Mouse (Mus musculus) gonadal fat pad, adult 2 months (tissue): ENCODE measurements around the gene H2-DMb2. TPM values are rescaled to one million over a fixed set of nuclear protein-coding genes. Genes with fewer than 3 reads are reported as not detected.
"Not testable (repeated sequence)": the region's sequence is repeated elsewhere in the genome, so short reads cannot be mapped to it uniquely, and the experiment has no call there.

Experiments used
- DNase-seq: peaks from one replicate; pipeline ENCODE4 v3.0.0-alpha.2; 2012; ENCODE audit warnings: low read depth
- polyA plus RNA-seq: library from polyadenylated mRNA; depleted of rRNA; stranded (reverse); fragments of >200 nt; gene quantifications from 2 replicates; pipeline ENCODE4 v1.2.3, GENCODE M21; 2012

H2-DMb2 gene
- polyA plus RNA-seq, 1 experiment: 51.4 TPM

DNA sequence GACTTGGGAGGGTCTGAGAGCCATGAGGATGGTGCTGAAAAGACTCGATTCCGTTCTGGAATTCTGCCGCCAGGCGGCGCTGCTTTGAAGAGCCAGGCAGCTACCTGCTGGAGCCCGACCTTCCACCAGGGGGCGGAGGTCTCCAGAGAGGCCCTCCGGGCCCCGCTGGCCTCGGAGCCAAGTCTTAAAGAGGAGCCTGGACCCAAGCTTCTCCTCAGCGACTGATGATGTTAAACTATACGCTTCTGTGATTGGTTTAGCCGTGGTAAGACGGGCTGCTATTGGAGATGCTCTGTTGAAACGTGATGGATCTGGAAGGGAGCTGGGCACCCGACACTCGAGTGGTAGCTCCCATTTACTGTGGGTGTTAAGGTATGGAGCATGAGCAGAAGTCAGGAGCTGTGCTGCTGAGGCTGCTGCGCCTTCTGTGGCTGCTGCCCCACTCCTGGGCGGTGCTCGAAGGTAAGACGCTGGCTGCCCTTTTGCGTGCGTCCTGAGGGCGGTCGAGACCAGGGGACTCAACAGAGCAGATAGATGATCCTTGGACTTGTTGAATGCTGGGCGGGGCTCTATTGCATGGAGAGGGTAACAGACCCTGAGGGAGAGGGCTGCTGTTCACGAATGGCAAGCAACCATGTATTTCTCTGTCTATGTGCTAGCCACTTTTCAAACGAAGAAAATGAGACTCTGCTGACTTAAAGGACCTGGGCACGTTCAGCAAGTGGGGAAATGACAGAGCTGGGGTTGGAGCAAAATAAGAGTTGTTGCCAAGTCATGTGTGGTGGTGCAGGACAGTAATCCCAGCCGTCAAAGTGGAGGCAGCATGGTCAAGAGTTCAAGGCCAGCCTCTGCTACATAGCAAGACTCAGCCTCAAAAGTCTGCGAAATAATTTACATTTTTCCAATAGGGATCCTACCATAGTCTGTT, 7.5 kb upstream of the H2-DMb2 start:
- DNase-seq: no peak

- no peak for DNase-seq
Observed at GRCm38 (mm10) chr17:34137601-34138000, 5.5 kb upstream of the H2-DMb2 start.

DNA sequence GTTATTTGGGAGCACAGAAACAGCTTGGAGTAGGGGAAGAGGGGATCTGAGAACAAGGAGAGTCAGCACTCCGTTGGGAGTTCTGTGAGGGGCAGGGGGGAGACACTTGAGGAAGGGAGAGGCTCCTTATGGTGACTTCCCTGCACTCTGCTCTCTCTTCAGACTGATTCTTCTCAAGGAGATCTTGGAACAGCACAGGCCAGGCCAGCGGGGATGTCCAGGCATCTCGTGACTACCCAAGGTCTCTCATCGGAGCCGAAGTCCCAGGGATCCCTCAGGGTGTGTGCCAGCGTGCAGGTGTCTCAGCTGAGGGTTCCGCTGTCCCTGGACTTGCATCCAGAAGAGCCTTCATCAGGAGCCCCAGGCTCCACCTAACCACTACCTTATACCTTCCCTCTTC, 4.5 kb upstream of the H2-DMb2 start:
- DNase-seq: no peak

GRCm38 (mm10) chr17:34139416-34139815, 3.7 kb upstream of the H2-DMb2 start:
- no peak for DNase-seq

DNA sequence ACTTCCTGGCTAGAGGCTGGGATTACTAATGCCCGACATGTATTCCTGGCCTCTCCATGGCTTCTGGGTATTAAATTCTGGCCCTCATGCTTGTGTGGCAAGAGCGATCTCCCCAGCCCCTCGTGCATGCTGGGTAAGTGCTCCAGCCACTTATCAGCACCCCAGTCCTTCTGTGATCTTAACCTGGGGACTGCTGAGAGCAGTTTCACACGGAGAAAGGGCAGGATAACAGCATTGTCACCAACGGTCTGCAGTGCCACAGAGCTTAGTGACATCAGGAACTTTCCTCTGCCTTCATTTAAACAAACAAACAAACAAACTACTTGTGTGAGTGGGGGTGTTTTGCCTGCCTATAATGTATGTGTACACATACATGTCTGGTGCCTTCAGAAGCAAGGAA, 2.9 kb upstream of the H2-DMb2 start:
- DNase-seq: no peak

DNA sequence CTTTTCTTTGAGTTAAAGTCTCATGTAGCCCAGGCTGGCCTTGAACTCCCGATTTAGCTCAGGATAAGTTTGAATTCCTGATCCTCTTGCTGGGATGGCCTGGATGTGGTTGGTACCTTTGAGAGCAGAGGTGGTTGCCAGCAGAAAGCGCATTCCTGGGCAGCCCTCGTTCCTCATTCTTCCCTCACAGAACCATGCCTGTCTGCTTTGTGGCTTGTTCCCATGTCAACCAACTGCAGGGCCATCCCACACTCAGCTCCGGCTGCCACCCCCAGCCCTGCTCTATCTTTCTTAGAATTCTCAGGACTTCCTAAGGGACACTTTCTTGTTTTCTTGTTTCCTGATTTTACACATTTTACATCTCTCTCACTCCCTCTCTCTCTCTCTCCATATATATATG, 1.7 kb upstream of the H2-DMb2 start:
- DNase-seq: no peak

DNA sequence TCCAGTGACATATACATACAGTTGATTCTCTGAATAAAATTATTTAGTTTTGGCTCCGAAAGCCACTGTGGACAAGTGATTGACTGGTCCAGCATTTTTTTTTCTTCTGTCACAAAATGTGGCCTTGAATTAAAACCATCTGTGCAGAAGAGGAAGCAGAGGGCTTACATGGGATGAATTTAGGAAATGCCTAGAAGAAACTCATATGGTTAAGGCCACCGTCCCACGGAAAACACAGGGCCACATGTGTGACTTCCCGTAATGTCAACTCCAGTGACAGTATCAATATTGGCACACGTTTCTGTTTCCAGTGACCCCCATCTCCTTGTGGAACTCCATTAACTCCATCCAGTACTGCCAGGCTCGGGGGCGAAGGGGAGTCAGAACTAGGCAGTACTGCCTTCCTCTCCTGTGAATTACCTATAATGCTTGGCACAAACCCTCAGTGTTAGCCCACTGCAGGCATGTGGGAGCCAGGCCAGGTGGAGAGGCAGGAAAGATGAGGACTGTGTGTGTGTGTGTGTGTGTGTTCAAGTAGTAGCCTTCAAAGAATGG, 574 bp upstream of the H2-DMb2 start:
- no peak for DNase-seq

DNA sequence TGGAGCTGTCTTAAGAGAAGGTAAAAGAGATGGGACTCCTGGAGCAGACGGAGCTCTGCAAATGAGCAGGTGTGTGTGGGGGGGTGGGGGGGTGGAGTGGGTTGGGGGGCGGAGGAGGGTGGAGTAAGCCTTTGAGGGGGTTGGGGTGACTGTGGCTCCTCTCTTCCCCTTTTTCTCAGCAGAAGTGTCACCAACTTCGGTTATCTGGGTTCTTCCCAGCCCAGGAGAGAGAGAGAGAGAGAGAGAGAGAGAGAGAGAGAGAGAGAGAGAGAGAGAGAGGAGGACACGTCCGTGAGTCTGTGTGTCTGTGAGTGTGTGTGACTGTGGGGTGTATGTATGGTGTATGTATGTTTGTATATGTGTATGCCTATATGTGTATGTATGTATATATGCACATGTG, 354 bp downstream of the H2-DMb2 start:
- DNase-seq: no peak

GRCm38 (mm10) chr17:34144221-34144620, 1.1 kb downstream of the H2-DMb2 start:
- DNase-seq: not testable (repeated sequence)

DNA sequence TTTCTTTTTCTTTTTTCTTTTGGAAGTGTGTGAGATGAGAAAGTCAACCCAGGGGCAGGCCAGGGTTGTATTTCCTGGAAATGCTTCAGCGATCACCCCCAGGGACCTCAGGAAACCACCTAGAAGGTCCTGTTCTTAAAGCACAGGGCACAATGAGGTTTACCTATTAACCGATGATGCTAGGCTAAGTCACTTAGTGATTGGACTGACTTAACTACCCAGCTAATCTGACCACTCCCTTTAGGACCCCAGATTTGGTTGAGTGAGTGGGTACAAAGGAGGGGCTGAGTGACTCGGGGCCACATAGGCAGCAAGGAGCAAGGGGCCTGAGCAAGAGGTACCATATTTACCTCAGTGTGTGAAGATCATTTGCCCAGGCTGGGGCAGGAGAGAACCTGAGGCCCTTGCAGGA, 1.9 kb downstream of the H2-DMb2 start:
- no peak for DNase-seq

DNA sequence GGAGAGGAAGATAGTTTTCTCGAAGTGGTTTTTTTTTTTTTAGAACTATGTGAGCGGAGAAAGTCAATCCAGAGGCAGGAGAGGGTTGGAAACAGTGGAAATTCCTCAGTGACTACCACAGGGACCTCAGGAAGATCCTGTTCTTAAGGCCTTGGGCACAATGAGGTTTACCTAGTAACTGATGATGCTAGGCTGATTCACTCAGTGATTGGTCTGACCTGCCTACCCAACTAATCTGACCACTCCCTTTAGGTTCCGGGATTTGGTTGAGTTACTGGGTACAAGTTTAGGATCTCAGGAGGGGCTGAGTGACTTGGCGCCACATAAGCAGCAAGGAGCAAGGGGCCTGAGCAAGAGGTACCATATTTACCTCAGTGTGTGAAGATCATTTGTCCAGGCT, 9.8 kb downstream of the H2-DMb2 start, which contains the start of gene H2-DMb1:
Gene H2-DMb1, plus strand, starts transcription at position 150 of the 400 bp plus-strand sequence.
- no peak for DNase-seq

DNA sequence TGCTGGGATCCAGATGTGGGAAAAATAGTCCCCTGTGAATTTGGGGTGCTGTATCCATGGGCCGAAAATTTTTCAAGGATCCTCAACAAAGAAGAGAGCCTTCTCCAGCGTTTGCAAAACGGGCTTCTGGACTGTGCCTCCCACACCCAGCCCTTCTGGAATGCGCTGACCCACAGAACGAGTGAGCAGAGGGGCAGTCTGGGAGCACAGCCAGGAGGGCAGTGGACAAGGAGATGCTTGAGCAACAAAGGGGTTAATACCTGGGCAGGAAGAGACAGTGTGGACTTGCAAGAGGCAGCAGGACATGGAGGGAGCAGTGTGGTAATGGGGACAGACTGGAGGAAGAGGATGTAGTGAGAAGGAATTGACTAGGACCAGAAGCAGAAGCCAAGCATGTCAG, 12.4 kb downstream of the H2-DMb2 start:
- DNase-seq: no peak

DNA sequence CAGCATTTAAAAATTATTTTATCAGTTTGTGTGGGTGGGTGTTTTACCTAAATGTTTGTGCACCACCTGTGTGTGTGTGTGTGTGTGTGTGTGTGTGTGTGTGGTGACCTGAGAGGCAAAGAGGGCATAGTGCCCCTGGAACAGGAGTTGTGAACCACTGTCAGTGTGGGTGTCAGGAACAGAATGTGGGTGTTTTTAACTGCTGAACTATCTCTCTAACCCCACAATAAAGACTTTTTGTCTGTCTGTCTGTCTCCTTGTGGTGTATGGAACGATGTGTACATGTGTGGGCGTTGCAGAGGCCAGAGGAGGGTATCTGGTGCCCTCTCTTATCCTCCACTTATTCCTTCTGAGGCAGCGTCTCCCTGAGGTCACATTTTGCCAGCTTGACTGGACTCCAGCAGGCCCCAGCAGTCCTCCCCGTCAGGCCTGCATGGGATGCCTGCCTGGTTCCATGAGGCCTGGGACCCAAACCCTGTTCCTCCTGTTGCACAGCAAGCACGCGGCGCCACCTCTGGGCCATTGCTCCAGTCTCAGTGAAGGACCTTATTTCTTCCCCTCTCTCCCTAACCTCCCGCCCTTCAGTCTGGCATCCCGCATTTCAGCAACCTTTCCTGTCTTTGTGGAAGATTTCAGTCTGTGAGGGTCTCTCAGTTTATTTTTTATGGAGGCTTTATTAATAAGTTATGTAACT, 21.2 kb downstream of the H2-DMb2 start:
- DNase-seq: no peak

- no peak for DNase-seq
Observed at GRCm38 (mm10) chr17:34165033-34165730, 22.1 kb downstream of the H2-DMb2 start.

- DNase-seq: no peak
Observed at GRCm38 (mm10) chr17:34169279-34169678, 26.2 kb downstream of the H2-DMb2 start.

GRCm38 (mm10) chr17:34170487-34170876, 27.4 kb downstream of the H2-DMb2 start:
- DNase-seq: no peak

DNA sequence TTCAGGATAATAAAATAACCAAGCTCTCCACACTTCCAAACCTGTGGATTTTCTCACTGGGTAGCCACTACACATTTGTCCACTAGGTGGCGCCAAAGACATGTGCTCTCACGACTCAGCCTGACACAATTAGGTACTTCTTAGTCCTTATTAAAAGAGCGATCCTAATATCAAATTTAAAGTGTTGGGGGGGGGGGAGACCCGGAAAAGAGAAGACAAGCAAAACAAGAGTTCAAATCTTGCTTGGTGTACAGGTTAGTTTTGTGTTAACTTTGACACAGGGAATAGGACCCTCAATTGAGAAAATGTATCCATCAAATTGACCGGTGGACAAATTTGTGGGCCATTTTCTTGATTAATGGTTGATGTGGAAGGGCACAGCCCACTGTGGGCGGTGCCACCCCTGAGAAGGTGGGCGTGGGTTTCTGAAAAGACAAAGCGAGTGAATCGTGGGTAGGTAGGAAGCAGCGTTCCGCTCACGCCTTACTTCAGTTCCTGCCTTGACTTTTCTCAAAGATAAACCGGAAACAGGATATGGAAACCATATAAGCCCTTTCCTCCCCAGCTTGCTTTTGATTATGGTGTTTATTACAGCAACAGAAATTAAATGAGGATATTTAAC, 27.9 kb downstream of the H2-DMb2 start:
- DNase-seq: no peak

GRCm38 (mm10) chr17:34172528-34172927, 29.4 kb downstream of the H2-DMb2 start:
- no peak for DNase-seq

DNA sequence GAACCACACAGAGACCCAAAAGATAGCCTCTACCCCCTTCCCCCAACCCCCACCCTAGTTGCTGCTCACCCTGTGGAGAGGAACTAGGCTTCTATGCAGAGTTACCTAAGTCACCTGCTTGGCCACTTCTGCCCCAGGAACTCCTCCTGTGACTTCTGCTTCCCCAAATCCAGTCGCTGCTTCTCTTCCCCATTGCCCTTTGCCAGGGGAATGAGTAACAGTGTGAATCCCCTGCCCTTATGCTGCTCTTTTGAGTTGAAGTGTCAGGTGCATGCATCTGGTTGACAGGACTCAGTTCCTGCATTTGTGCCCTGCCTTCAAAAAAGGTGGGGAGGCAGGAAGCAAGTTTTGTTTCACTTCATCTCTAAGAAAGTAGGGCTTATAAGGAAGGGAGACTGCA, 31.0 kb downstream of the H2-DMb2 start:
- no peak for DNase-seq

DNA sequence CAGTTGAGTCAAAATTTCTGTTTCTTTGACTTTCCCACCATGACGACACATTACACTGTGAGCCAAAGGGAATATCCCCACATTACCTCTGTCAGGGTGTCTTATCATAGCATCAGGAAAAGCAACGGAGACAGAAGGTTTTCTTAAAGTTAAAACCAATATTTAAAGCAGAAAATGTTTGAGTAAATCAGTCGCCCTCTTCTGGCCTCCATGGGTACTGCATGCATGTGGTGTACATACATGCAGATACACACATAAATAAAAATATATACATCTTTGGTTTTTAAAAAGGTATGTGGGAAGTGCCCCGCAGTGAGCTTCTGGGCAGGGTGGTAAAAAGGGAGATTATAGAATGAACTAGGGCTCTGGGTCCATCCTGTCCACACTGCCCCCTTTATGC, 34.1 kb downstream of the H2-DMb2 start:
- DNase-seq: no peak

DNA sequence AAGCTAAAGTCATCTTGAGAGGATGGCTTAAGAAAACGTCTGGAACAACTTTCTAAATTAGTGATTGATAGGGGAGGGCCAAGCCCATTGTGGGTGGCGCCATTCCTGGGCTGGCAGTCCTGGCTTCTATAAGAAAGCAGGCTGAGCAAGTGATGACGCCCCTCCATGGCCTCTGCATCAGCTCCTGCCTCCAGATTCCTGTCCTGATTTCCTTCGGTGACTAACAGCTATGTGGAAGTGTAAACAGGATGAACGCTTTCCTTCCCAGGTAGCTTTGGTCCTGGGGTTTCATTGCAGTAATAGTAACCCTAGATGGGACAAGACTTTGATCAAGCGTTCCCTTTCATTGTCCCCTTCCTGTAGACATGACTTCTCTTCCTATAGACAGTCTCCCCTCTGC, 35.9 kb downstream of the H2-DMb2 start:
- DNase-seq: no peak
